Mouse (Mus musculus): ENCODE data around the gene Slc1a2.

- no peak for TF ChIP-seq CTCF (IDR thresholded peaks at IDR 0.05; ENCODE audit: low read depth, low read length)
- TF ChIP-seq TAL1 (conservative IDR thresholded peaks at IDR 0.05; ENCODE audit: low read depth, low read length) = no peak
- no peak for TF ChIP-seq GATA1 (IDR thresholded peaks at IDR 0.05; ENCODE audit: borderline replicate concordance, low read length)
- no peak for TF ChIP-seq POLR2AphosphoS5 (IDR thresholded peaks at IDR 0.05; ENCODE audit: insufficient replicate concordance, low read depth, low read length)
- no peak for TF ChIP-seq GATA2 (IDR thresholded peaks at IDR 0.05; ENCODE audit: borderline replicate concordance, low read depth, low read length)
Measured at GRCm38 (mm10) chr2:102809436-102809835, 151.0 kb downstream of the Slc1a2 start.
